Mouse (Mus musculus): ENCODE measurements at regions not wholly inside any gene's neighbourhood (a gene's known extent, or its start where the extent isn't known, plus 50 kb on each side); places are given as distances from the start of the nearest gene placed in this dataset.

- in situ Hi-C loops (cut with MboI, MseI), result loop anchor here (5.0 to 10.0 kb wide), 2 partner anchors 285 to 1688 kb away; partner anchors contain the start of genes Itga4 and Sestd1
These were observed 104.6 kb downstream of the Ube2e3 start for GRCm38 (mm10) chr2:78972288-78973117.

DNA sequence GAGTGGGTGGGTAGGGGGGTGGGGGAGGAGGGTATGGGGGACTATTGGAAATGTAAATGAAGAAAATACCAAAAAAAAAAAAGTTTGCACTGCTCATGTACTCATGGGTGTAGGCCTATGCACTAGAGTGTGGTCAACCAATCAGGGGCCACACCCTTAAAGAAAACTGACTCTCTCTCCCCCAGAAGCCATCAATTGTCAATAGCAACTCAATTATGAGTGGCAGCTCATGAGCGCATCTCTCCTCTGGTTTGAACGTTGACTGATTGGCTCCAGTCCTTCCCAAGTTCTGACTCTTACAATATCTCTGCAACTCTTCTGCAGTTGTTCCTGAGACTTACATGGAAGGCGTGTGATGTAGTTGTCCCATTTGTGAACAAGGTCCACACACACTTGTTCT, 105.9 kb downstream of the Ube2e3 start:
- in situ Hi-C loops (cut with MboI, MseI), result loop anchor here (5.0 to 10.0 kb wide), 2 partner anchors 283 to 1689 kb away; partner anchors contain the start of genes Itga4 and Sestd1

GRCm38 (mm10) chr2:78974683-78975392, 106.9 kb downstream of the Ube2e3 start:
- in situ Hi-C loops (cut with MboI, MseI), result loop anchor here (5.0 to 10.0 kb wide), 3 partner anchors 282 to 1690 kb away; partner anchors contain the start of genes Itga4 and Sestd1

DNA sequence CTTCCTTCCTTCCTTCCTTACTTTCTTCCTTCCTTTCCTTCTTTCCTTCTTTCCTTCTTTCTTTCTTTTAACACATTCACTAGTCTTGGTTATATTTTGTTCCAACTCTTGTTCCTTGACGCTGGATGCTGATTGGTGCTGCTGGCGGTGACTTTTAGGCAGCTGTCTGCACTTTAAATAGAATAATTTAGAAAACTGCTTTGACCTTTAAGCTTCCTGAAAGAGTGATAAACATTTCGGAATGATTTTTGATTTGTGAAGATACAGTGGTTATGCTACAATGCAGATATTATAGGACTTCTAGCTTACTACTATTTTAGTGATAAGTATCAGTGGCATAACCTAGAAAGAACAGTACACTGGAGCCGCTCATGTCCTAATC, 107.5 kb downstream of the Ube2e3 start:
- in situ Hi-C loops (cut with MboI, MseI), result loop anchor here (5.0 to 10.0 kb wide), 2 partner anchors 657 to 1691 kb away; partner anchors contain the start of gene Sestd1

GRCm38 (mm10) chr2:78976084-78976483, 108.2 kb downstream of the Ube2e3 start:
- in situ Hi-C loops (cut with MboI, MseI), result loop anchor here (5.0 to 10.0 kb wide), 2 partner anchors 656 to 1691 kb away; partner anchors contain the start of gene Sestd1

DNA sequence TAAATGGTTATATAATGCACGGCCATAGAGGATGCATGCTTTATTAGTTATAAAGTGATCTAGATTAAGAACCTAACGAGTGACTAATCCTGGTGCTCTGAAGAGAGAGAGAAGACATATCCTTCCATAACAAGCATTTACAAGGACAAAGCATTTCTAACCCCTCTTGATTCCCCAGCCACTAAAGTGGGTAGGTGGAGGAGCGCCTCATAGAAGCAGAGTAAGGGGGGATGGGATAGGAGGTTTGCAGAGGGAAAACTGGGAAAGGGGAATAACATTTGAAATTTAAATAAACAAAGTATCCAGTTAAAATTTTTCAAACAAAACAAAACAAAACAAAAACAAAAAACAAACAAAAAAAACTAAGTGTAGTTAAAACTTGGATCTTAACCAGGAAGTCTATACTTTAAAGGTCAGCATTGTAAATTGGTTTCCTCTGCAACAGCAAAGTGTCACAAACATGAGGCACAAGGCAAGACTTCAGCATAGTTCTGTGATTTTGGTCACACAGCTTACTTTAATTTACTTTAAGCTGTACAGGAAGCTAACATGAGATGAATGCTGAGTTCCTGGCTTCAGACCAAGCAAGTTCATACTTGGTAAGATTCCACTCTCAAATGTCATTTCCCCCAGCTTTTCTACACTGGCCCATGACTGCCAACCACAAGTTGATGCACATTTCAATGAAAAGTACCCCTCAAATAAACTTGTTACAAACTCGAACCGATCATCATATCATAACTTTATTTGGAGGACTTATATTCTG, 109.9 kb downstream of the Ube2e3 start:
- in situ Hi-C loops (cut with MboI, MseI), result loop anchor here (5.0 to 10.0 kb wide), 2 partner anchors 654 to 1693 kb away; partner anchors contain the start of gene Sestd1

DNA sequence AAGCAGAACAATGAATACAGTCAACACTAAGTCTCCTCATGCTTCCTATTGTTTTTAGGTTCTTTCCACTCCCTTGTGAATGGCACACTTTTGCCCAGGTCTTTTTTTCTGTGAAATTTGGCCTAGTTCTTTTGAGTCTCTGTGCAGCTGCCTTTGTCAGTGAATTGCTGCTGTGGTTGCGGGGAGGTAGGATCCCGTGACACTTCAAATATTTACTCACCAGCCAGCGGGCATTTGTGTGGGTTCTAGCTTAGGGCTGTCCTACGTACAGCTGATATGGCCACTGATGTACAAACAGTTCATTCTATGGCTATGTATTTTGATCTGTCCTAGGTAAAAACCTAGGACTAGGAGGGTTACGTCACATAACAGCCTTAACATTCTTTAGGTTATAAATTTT, 112.1 kb downstream of the Ube2e3 start:
- in situ Hi-C loops (cut with MboI, MseI), result no loop called here

- in situ Hi-C loops (cut with MboI, MseI), result no loop called here
These were observed 112.8 kb downstream of the Ube2e3 start for GRCm38 (mm10) chr2:78980661-78981229.

DNA sequence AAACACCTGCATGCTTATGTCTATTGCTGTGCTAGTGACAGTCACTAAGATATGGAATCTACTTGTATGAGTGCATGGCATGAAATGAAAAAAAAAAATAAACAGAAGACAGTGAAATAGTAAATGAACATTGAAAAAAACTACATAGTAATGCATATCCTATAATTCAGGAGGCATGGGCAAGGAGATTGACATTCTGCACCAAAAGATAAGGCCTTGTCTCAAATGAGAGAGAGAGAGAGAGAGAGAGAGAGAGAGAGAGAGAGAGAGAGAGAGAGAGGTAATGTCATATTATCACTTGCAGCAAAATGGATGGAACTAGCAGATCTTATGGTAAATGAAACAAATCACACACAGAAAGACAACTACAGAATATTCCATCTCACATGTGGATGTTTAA, 115.4 kb downstream of the Ube2e3 start:
- in situ Hi-C loops (cut with MboI, MseI), result no loop called here

GRCm38 (mm10) chr2:78983944-78984498, 116.1 kb downstream of the Ube2e3 start:
- in situ Hi-C loops (cut with MboI, MseI), result no loop called here

GRCm38 (mm10) chr2:78986984-78987383, 119.1 kb downstream of the Ube2e3 start:
- in situ Hi-C loops (cut with MboI, MseI), result no loop called here

DNA sequence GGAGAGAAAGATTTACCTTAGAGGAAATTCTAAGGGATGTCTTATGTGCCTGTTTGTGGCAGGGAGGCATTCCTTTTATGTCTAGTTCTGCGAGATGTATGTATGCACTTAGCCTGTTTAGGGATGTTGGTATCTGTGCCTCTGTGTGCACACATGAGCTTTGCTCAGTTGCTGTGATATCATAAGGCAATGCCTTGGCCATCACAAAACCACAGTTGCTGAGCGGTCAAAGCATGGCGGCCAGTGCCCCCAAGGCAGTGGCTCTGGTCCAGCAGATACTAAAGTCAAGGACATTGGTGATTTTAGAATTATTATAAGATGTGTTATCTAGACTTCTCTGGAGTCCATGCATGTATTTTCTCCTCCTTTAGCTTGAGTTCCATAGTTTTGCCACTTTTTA, 119.5 kb downstream of the Ube2e3 start:
- in situ Hi-C loops (cut with MboI, MseI), result no loop called here

DNA sequence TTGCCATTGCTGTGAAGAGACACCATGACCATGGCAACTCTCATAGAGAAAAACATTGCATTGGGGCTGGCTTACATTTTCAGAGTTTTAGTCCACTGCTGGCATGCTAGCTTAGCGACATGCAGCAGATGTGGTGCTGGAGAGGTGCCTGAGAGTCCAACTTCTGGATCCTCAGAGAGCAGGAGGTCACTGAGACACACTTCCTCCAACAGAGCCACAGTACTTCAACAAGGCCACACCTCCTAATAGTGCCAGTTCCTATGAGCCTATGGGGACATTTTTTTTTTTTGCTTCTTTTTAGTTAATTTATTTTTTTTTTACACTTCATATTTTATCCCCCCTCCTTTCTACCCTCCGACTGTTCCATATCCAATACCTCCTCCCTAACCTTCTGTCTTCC, 120.3 kb downstream of the Ube2e3 start:
- in situ Hi-C loops (cut with MboI, MseI), result no loop called here

DNA sequence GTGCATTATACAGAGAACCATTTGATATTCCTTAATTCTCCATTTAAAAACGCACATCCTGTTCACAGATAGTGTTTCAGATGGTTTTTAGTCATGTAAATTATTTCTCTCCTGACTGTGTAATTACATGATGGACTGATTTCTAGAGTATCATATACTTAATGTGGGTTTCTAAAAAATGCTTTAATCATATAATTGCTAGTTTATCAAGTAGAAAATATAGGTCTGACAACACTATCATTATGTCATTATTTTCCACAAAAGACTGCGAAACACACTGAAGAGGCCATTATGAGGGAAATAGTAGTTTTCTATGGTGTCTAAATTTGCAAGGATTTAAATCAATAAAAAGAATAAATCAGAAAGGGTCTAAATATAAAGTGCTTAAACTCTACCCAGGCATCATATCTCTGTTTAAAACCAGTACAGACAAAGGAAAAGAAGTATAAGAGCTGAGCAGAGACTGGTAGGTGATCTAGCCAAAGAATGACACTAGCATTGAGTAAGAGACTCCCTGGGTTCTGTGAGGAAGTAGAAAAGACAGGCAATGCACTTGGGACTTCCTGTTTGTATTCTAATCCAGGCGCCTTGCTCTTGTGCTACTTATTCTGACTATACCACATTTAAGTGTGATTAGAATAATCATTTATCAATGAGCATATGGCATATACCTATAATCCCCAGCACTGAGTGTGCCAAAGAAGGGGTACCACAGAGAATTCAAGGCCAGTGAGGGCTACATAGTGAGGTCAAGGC, 127.1 kb downstream of the Ube2e3 start:
- in situ Hi-C loops (cut with MboI, MseI), result no loop called here

- in situ Hi-C loops (cut with MboI, MseI), result no loop called here
These were observed 130.7 kb downstream of the Ube2e3 start for GRCm38 (mm10) chr2:78998637-78999036.

DNA sequence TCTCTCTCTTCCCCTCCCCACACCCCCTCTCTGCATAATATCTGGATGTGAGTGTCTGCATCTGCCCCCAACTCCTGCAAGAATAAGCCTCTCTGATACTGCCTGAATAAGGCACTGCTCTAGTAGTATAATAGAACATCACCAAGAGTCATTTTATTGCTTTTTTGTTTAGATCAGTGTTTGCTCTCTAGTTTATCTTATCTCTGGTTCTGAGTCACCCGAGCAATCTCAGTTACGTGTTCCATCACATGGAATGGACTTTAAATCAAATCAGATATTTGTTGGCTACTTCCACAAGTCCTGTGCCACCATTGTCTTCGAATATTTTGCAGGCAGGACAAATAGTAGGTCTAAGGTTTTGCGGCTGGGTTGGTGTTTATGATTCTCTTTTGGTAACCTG, 131.5 kb downstream of the Ube2e3 start:
- in situ Hi-C loops (cut with MboI, MseI), result no loop called here

DNA sequence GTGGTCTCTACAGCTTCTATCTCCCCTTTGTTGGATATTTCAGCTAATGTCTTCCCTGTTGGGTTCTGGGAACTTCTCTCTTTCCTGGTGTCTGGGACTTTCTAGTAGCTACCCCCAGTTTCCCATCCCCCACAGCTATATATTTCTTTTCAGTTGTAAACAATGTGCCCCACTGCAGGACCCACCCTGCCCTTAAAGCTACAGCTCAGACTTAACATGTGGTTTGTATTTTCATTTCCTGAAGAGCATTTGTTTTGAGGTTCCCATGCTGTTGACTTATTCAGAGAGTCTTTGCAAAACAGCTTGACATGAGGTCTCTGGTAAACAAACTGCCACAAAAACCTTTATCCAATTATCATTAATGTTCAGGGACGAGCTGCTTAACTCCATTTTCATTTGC, 136.9 kb downstream of the Ube2e3 start:
- in situ Hi-C loops (cut with MboI, MseI), result no loop called here

GRCm38 (mm10) chr2:79008642-79009041, 140.7 kb downstream of the Ube2e3 start:
- in situ Hi-C loops (cut with MboI, MseI), result no loop called here

GRCm38 (mm10) chr2:79009791-79010190, 141.9 kb downstream of the Ube2e3 start:
- in situ Hi-C loops (cut with MboI, MseI), result no loop called here

GRCm38 (mm10) chr2:79010273-79010672, 142.3 kb downstream of the Ube2e3 start:
- in situ Hi-C loops (cut with MboI, MseI), result no loop called here

Data from regulatory T cell (primary cell).